Mouse (Mus musculus): Measurements from ENCODE around the gene Polr3h. TPM values are rescaled to one million over a fixed set of nuclear protein-coding genes. Genes with fewer than 3 reads are reported as not detected.

Polr3h gene
- total and polyA plus RNA-seq, 2 experiments from 2014 or later: 49.5 to 77.0 TPM

DNA sequence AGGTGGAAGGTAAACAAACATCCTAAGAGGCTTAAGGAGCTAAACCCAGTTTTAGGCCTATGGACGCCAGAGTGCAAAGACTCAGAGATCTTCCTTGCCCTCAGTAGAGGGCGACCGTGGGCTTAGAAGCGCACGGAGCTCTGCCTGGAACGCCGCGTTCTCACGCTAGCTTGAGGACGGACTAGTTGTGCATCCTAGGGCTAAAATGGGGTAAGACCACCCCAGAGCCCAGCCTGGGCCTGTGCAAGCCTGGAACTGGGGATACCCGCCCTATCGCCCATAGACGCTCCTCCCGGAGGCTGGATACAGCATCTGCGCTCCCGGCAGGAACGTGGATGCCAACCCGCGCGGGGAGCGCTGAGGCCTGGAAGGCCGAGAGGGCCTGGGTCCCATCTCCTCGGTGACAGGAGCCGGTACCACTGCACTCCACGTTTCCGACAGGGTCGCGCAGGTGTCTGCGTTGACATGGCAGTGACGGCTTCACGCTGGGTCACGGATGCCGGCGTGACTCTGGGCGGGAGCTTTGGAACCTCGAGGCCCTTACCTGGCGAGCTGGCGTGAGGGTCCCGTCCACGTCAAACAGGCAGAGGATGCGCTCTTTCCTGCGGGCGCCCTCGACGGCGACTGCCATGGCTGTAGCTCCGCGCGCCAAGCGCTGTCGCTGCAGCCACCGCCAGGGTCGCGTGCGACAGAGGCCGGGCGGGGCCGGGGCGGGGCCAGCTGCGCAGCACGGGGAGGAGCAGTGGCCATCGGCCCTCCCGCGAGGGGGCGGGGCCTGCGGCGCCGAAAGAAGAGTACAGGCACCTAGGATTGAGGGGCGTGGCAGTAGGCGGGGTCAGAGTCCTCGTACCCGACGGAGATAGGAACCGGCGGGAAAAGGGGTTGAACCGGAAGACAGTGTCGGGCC, 34.4 kb upstream of the Polr3h start, which contains the start of gene Pmm1:
Gene Pmm1 (minus strand): TSS at position 760 of the 907 bp plus-strand sequence.
- peak; percentile 96 for ATAC-seq (ENCODE audit: low FRiP score)

GRCm38 (mm10) chr15:81958906-81959305, 32.9 kb upstream of the Polr3h start:
- TF ChIP-seq CTCF (IDR thresholded peaks at IDR 0.05): no peak
- Histone ChIP-seq H3K9ac (replicated peaks; ENCODE audit: low read length, poor library complexity, severe bottlenecking) (no peak overlapping the region), H3K4me1 (ENCODE audit: insufficient read depth, low read length) (no peaks in the 10 kb centered on the region), H3K27ac (ENCODE audit: low read depth, low read length) (no peak overlapping the region), H3K9me3 (ENCODE audit: low read length) (no peaks in the 10 kb centered on the region), H3K4me2 (ENCODE audit: low read depth, low read length, poor library complexity, severe bottlenecking) (no peak overlapping the region), H3K27me3 (ENCODE audit: insufficient read depth, low read length) (no peaks in the 10 kb centered on the region), H3K4me3 (ENCODE audit: low read depth, low read length) (no peak overlapping the region), H3K36me3 (ENCODE audit: insufficient read depth, low read length) (peaks cover 17% of the 10 kb centered on the region)
- 89% methylated on average over 3 of the region's 3 CpGs for WGBS
- DNase-seq (ENCODE audit: low spot score) (no peak), ATAC-seq (ENCODE audit: low FRiP score) (no peak)

More for the DNA sequence above, 34.4 kb upstream of the Polr3h start, which contains the start of gene Pmm1:
- whole genome bisulfite sequencing: under 1% methylated on average over 71 of the region's 77 CpGs
- peak; percentile 98 for DNase-seq (ENCODE audit: low spot score)
- H3K9me3 ChIP-seq (ENCODE audit: low read length): no peaks in the 10 kb centered on the region
- peak within 1 kb of the TSS; percentile 75 for H3K4me2 ChIP-seq (ENCODE audit: low read depth, low read length, poor library complexity, severe bottlenecking)
- peak within 1 kb of the TSS; percentile 77 for H3K9ac ChIP-seq (replicated peaks; ENCODE audit: low read length, poor library complexity, severe bottlenecking)
- H3K27me3 ChIP-seq (ENCODE audit: insufficient read depth, low read length): no peaks in the 10 kb centered on the region
- H3K27ac ChIP-seq (ENCODE audit: low read depth, low read length): peak within 1 kb of the TSS; percentile 93
- peaks cover 2% of the 10 kb centered on the region; the same call in 1 of the 2 replicates for H3K36me3 ChIP-seq (ENCODE audit: insufficient read depth, low read length)
- H3K4me3 ChIP-seq (ENCODE audit: low read depth, low read length): peak within 1 kb of the TSS; percentile 67
- H3K4me1 ChIP-seq (ENCODE audit: insufficient read depth, low read length): no peaks in the 10 kb centered on the region
- TF ChIP-seq CTCF (IDR thresholded peaks at IDR 0.05): peak; percentile 80

GRCm38 (mm10) chr15:81957598-81957997, 31.6 kb upstream of the Polr3h start:
- Histone ChIP-seq H3K27me3 (ENCODE audit: insufficient read depth, low read length) (no peaks in the 10 kb centered on the region), H3K27ac (ENCODE audit: low read depth, low read length) (no peak overlapping the region), H3K4me3 (ENCODE audit: low read depth, low read length) (no peak overlapping the region), H3K9ac (replicated peaks; ENCODE audit: low read length, poor library complexity, severe bottlenecking) (no peak overlapping the region), H3K4me1 (ENCODE audit: insufficient read depth, low read length) (no peaks in the 10 kb centered on the region), H3K36me3 (ENCODE audit: insufficient read depth, low read length) (peaks cover 20% of the 10 kb centered on the region), H3K9me3 (ENCODE audit: low read length) (no peaks in the 10 kb centered on the region), H3K4me2 (ENCODE audit: low read depth, low read length, poor library complexity, severe bottlenecking) (no peak overlapping the region)
- DNase-seq (ENCODE audit: low spot score): no peak
- WGBS: 87% methylated on average over 11 of the region's 11 CpGs
- no peak for ATAC-seq (ENCODE audit: low FRiP score)
- no peak for TF ChIP-seq CTCF (IDR thresholded peaks at IDR 0.05)

DNA sequence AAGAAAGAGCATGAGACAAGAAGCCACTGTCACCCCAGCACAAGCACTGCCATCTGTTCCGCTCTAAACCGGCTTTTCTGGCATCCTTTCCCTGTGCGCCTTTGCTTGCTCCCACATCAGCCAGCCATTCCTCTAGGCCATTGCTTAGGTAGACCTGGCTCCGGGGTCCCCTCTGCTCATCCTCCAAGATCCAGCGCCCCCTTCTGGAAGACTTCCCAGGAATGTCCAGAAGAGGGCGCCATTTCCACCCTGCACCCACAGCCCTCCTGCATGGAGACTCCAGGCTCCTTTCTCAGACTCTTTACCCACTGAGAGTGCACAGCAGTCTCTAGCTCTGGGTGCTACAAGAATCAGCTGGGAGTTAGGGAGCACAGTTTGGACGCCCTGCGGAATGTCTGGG, 30.4 kb upstream of the Polr3h start:
- H3K4me3 ChIP-seq (ENCODE audit: low read depth, low read length): no peak overlapping the region
- H3K36me3 ChIP-seq (ENCODE audit: insufficient read depth, low read length): peaks cover 30% of the 10 kb centered on the region
- peak; percentile 89 for TF ChIP-seq CTCF (IDR thresholded peaks at IDR 0.05)
- ATAC-seq (ENCODE audit: low FRiP score): no peak
- no peaks in the 10 kb centered on the region for H3K27me3 ChIP-seq (ENCODE audit: insufficient read depth, low read length)
- no peak overlapping the region for H3K27ac ChIP-seq (ENCODE audit: low read depth, low read length)
- H3K4me2 ChIP-seq (ENCODE audit: low read depth, low read length, poor library complexity, severe bottlenecking): no peak overlapping the region
- peak; percentile 55 for DNase-seq (ENCODE audit: low spot score)
- H3K4me1 ChIP-seq (ENCODE audit: insufficient read depth, low read length): no peaks in the 10 kb centered on the region
- no peak overlapping the region for H3K9ac ChIP-seq (replicated peaks; ENCODE audit: low read length, poor library complexity, severe bottlenecking)
- H3K9me3 ChIP-seq (ENCODE audit: low read length): no peaks in the 10 kb centered on the region
- 54% methylated on average over 8 of the region's 8 CpGs for WGBS

DNA sequence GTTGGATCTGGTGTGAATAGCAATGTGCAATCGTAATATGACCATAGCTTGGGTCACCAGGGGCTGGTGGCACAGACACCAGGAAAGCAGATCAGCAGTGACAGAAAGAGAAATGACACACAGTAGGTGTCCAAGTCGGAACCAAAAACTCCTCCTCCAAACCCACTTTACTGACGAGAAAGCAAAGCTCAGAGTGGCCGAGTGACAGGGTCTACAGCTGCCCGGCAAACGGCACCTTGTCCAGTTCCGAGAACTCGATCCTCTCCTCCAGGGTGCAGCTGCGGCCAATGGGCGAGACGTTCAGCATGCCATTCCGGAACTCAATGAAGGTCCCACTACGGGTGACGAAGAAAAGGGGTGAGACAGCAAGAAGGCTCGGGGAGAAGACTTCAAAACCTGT, 29.4 kb upstream of the Polr3h start:
- H3K27me3 ChIP-seq (ENCODE audit: insufficient read depth, low read length): no peaks in the 10 kb centered on the region
- WGBS: 95% methylated on average over 15 of the region's 15 CpGs
- H3K9ac ChIP-seq (replicated peaks; ENCODE audit: low read length, poor library complexity, severe bottlenecking): no peak overlapping the region
- peaks cover 40% of the 10 kb centered on the region for H3K36me3 ChIP-seq (ENCODE audit: insufficient read depth, low read length)
- ATAC-seq (ENCODE audit: low FRiP score) (no peak), DNase-seq (ENCODE audit: low spot score) (no peak)
- TF ChIP-seq CTCF (IDR thresholded peaks at IDR 0.05): no peak
- H3K4me1 ChIP-seq (ENCODE audit: insufficient read depth, low read length): no peaks in the 10 kb centered on the region
- H3K4me2 ChIP-seq (ENCODE audit: low read depth, low read length, poor library complexity, severe bottlenecking): no peak overlapping the region
- H3K9me3 ChIP-seq (ENCODE audit: low read length): no peaks in the 10 kb centered on the region
- no peak overlapping the region for H3K4me3 ChIP-seq (ENCODE audit: low read depth, low read length)
- H3K27ac ChIP-seq (ENCODE audit: low read depth, low read length): no peak overlapping the region

DNA sequence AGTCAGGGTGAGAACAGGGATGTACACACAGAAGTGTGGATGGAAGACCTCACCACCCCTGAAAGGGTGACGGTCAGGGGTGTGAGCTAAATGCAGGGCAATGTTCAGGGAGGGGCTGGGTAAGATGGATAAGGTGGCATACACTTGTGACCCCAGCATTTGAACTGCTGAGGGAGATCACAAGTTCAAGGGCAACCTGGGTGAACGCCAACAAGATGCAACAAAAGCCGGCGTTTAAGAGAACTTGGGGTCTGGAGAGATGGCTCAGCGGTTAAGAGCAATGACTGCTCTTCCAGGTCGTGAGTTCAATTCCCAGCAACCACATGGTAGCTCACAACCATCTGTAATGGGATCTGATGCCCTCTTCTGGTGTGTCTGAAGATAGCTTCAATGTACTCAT, 28.7 kb upstream of the Polr3h start:
- Histone ChIP-seq H3K4me3 (ENCODE audit: low read depth, low read length) (no peak overlapping the region), H3K9me3 (ENCODE audit: low read length) (no peaks in the 10 kb centered on the region), H3K9ac (replicated peaks; ENCODE audit: low read length, poor library complexity, severe bottlenecking) (no peak overlapping the region), H3K36me3 (ENCODE audit: insufficient read depth, low read length) (peaks cover 47% of the 10 kb centered on the region), H3K4me2 (ENCODE audit: low read depth, low read length, poor library complexity, severe bottlenecking) (no peak overlapping the region), H3K4me1 (ENCODE audit: insufficient read depth, low read length) (no peaks in the 10 kb centered on the region), H3K27ac (ENCODE audit: low read depth, low read length) (no peak overlapping the region), H3K27me3 (ENCODE audit: insufficient read depth, low read length) (no peaks in the 10 kb centered on the region)
- no peak for DNase-seq (ENCODE audit: low spot score)
- WGBS: 91% methylated on average over 6 of the region's 6 CpGs
- ATAC-seq (ENCODE audit: low FRiP score): no peak
- no peak for TF ChIP-seq CTCF (IDR thresholded peaks at IDR 0.05)
